Mouse (Mus musculus): Measurements from ENCODE around the gene Hpse. TPM values are rescaled to one million over a fixed set of nuclear protein-coding genes. Genes with fewer than 3 reads are reported as not detected.

Gene Hpse
- polyA plus RNA-seq, 1 experiment = 5.4 TPM

GRCm38 (mm10) chr5:100750617-100751255 lies 31.2 kb upstream of the Hpse start:
- TF ChIP-seq POLR2A (IDR thresholded peaks at IDR 0.05; ENCODE audit: low read depth, low read length) (no peak), CTCF (IDR thresholded peaks at IDR 0.05; ENCODE audit: extremely low read depth, insufficient read length, insufficient replicate concordance, low read depth, low read length) (no peak)
- no peak overlapping the region for H3K4me3 ChIP-seq (ENCODE audit: low read depth, low read length)
- no peaks in the 10 kb centered on the region for H3K27me3 ChIP-seq (ENCODE audit: control insufficient read depth, insufficient read depth, low read length)
- no peaks in the 10 kb centered on the region for H3K36me3 ChIP-seq (ENCODE audit: control insufficient read depth, insufficient read depth, low read length)
- H3K4me1 ChIP-seq (ENCODE audit: control insufficient read depth, insufficient read depth, insufficient read length, low read length) = no peaks in the 10 kb centered on the region
- 76% methylated on average over 10 of the region's 10 CpGs for WGBS
- no peak overlapping the region for H3K27ac ChIP-seq (ENCODE audit: insufficient read depth, low read depth, low read length)

DNA sequence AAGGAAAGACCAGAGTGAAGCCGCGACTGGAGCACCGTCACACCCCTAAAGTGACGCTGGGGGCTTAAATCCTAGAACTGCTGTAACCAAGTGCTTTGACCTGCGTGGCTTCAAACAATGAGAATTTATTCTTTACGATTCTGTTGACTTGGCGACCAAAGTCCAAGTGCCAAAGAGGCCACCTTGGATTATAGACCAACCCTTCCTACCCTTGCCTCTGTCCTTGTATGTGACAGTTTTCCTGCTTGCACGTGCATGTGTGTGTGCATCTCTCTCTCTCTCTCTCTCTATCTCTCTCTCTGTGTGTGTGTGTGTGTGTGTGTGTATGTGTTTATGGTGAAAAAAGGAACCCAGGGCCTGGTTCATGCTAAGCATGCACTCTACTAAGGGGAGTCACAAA lies 19.3 kb upstream of the Hpse start:
- Histone ChIP-seq H3K27me3 (ENCODE audit: control insufficient read depth, insufficient read depth, low read length) (no peaks in the 10 kb centered on the region), H3K4me3 (ENCODE audit: low read depth, low read length) (no peak overlapping the region), H3K4me1 (ENCODE audit: control insufficient read depth, insufficient read depth, insufficient read length, low read length) (0 out of 2 replicates have a peak, but pooled peaks cover 3% of the 10 kb centered on the region), H3K27ac (ENCODE audit: insufficient read depth, low read depth, low read length) (no peak overlapping the region), H3K36me3 (ENCODE audit: control insufficient read depth, insufficient read depth, low read length) (no peaks in the 10 kb centered on the region)
- WGBS = 50% methylated on average over 8 of the region's 8 CpGs
- TF ChIP-seq CTCF (IDR thresholded peaks at IDR 0.05; ENCODE audit: extremely low read depth, insufficient read length, insufficient replicate concordance, low read depth, low read length) = no peak
- TF ChIP-seq POLR2A (IDR thresholded peaks at IDR 0.05; ENCODE audit: low read depth, low read length) = no peak

DNA sequence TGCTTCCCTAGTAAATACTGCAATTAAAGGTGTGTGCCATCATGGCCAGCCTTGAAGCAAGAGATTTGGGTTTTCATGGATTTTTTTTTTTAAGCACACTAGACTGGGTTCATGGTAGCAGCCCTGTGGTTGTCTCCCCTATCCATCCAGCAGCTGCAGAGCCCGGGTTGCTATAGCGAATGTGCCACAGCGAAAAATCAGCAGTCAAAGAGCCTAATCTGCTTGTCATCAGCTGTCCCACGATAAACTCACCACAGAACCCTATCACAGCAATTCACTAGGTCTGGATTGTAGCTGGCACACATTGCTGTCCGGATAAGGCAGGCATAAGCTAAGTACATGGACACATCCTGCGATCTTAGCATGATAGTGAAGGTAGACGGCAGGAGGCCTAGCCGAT lies 17.4 kb upstream of the Hpse start:
- 0 out of 2 replicates have a peak, but pooled peaks cover 3% of the 10 kb centered on the region for H3K4me1 ChIP-seq (ENCODE audit: control insufficient read depth, insufficient read depth, insufficient read length, low read length)
- no peaks in the 10 kb centered on the region for H3K36me3 ChIP-seq (ENCODE audit: control insufficient read depth, insufficient read depth, low read length)
- no peaks in the 10 kb centered on the region for H3K27me3 ChIP-seq (ENCODE audit: control insufficient read depth, insufficient read depth, low read length)
- H3K27ac ChIP-seq (ENCODE audit: insufficient read depth, low read depth, low read length) = no peak overlapping the region
- WGBS = 78% methylated on average over 8 of the region's 8 CpGs
- no peak overlapping the region for H3K4me3 ChIP-seq (ENCODE audit: low read depth, low read length)
- TF ChIP-seq POLR2A (IDR thresholded peaks at IDR 0.05; ENCODE audit: low read depth, low read length) (no peak), CTCF (IDR thresholded peaks at IDR 0.05; ENCODE audit: extremely low read depth, insufficient read length, insufficient replicate concordance, low read depth, low read length) (no peak)

DNA sequence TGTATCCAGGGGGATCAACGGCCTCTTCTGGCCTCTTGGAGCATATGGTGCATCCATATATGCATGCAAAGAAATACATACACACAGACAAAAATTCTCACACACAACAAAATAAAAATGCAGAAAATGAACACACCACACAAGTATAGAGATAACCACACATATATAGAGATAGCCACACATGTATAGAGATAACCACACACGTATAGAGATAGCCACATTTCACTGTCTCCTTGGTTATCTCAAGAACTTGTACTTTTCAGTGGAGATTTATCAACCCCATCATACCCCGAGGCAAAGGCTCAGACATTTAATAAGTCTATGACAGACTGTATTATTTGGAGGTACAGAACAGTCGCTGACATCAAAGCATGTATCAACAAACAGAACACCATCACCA lies 15.0 kb upstream of the Hpse start:
- Histone ChIP-seq H3K36me3 (ENCODE audit: control insufficient read depth, insufficient read depth, low read length) (no peaks in the 10 kb centered on the region), H3K4me1 (ENCODE audit: control insufficient read depth, insufficient read depth, insufficient read length, low read length) (0 out of 2 replicates have a peak, but pooled peaks cover 3% of the 10 kb centered on the region), H3K27ac (ENCODE audit: insufficient read depth, low read depth, low read length) (no peak overlapping the region), H3K4me3 (ENCODE audit: low read depth, low read length) (no peak overlapping the region), H3K27me3 (ENCODE audit: control insufficient read depth, insufficient read depth, low read length) (no peaks in the 10 kb centered on the region)
- TF ChIP-seq POLR2A (IDR thresholded peaks at IDR 0.05; ENCODE audit: low read depth, low read length) (no peak), CTCF (IDR thresholded peaks at IDR 0.05; ENCODE audit: extremely low read depth, insufficient read length, insufficient replicate concordance, low read depth, low read length) (no peak)
- WGBS = 82% methylated on average over 4 of the region's 4 CpGs

- H3K4me3 ChIP-seq (ENCODE audit: low read depth, low read length) = no peak overlapping the region
- H3K27ac ChIP-seq (ENCODE audit: insufficient read depth, low read depth, low read length) = no peak overlapping the region
- no peaks in the 10 kb centered on the region for H3K27me3 ChIP-seq (ENCODE audit: control insufficient read depth, insufficient read depth, low read length)
- TF ChIP-seq POLR2A (IDR thresholded peaks at IDR 0.05; ENCODE audit: low read depth, low read length) = no peak
- TF ChIP-seq CTCF (IDR thresholded peaks at IDR 0.05; ENCODE audit: extremely low read depth, insufficient read length, insufficient replicate concordance, low read depth, low read length) = no peak
- H3K36me3 ChIP-seq (ENCODE audit: control insufficient read depth, insufficient read depth, low read length) = no peaks in the 10 kb centered on the region
- WGBS = 79% methylated on average over 13 of the region's 13 CpGs
- no peaks in the 10 kb centered on the region for H3K4me1 ChIP-seq (ENCODE audit: control insufficient read depth, insufficient read depth, insufficient read length, low read length)
Measured at GRCm38 (mm10) chr5:100728757-100729156, 9.2 kb upstream of the Hpse start.

- Histone ChIP-seq H3K27me3 (ENCODE audit: control insufficient read depth, insufficient read depth, low read length) (no peaks in the 10 kb centered on the region), H3K27ac (ENCODE audit: insufficient read depth, low read depth, low read length) (no peak overlapping the region), H3K4me1 (ENCODE audit: control insufficient read depth, insufficient read depth, insufficient read length, low read length) (peaks cover 9% of the 10 kb centered on the region; the same call in 1 of the 2 replicates), H3K36me3 (ENCODE audit: control insufficient read depth, insufficient read depth, low read length) (no peaks in the 10 kb centered on the region), H3K4me3 (ENCODE audit: low read depth, low read length) (no peak overlapping the region)
- TF ChIP-seq POLR2A (IDR thresholded peaks at IDR 0.05; ENCODE audit: low read depth, low read length) (no peak), CTCF (IDR thresholded peaks at IDR 0.05; ENCODE audit: extremely low read depth, insufficient read length, insufficient replicate concordance, low read depth, low read length) (no peak)
- WGBS = 77% methylated on average over 4 of the region's 4 CpGs
Measured at GRCm38 (mm10) chr5:100726001-100726400, 6.5 kb upstream of the Hpse start.

- Histone ChIP-seq H3K36me3 (ENCODE audit: control insufficient read depth, insufficient read depth, low read length) (0 out of 2 replicates have a peak, but pooled peaks cover 1% of the 10 kb centered on the region), H3K4me1 (ENCODE audit: control insufficient read depth, insufficient read depth, insufficient read length, low read length) (peaks cover 7% of the 10 kb centered on the region; the same call in 1 of the 2 replicates), H3K27me3 (ENCODE audit: control insufficient read depth, insufficient read depth, low read length) (no peaks in the 10 kb centered on the region), H3K27ac (ENCODE audit: insufficient read depth, low read depth, low read length) (no peak overlapping the region), H3K4me3 (ENCODE audit: low read depth, low read length) (no peak overlapping the region)
- WGBS = 92% methylated on average over 15 of the region's 15 CpGs
- TF ChIP-seq POLR2A (IDR thresholded peaks at IDR 0.05; ENCODE audit: low read depth, low read length) (no peak), CTCF (IDR thresholded peaks at IDR 0.05; ENCODE audit: extremely low read depth, insufficient read length, insufficient replicate concordance, low read depth, low read length) (no peak)
Measured at GRCm38 (mm10) chr5:100716762-100717161, 2.8 kb downstream of the Hpse start.

All from small intestine, adult 2 months (tissue).